Mouse (Mus musculus): ENCODE measurements around the gene Ankle1.

DNA sequence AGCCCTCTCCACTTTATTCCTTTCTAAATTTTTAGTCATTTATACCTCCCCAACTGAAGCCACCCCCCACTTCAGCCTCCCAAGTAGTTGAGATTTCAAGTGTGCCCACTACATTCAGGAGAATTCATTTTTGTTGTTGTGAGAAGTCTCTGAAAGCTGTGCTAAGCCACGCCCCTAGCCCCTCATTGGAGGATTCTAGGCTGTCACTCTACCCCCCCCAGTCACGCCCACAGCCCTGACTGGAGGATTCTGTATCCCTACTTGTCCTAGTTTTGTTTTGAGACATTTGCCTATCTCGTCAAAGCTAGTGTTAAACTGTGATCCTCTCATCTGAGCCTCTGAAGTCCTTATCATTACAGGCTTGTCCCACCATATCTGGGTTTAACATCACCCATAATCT, 12.9 kb upstream of the Ankle1 start:
- TF ChIP-seq POLR2A (IDR thresholded peaks at IDR 0.05; ENCODE audit: extremely low read depth, insufficient read depth, low read length) (no peak), CTCF (IDR thresholded peaks at IDR 0.05; ENCODE audit: extremely low read depth, insufficient read depth, low read length) (no peak)
